28 mouse cellular contexts compared by ENCODE assay signal in genomic region chr6:28090981-28091380, GRCm38 (mm10). TPM values are rescaled to one million over a fixed set of nuclear protein-coding genes. Genes with fewer than 3 reads are reported as not detected.
"Had no signal": no experiment of that assay in that cellular context is flagged by ENCODE, and none has a peak within 500 bp of the region (broad histone marks: within the 10 kb centered on the region; RNA-seq: fewer than 3 reads in every experiment).

No protein-coding gene starts in this region.

- H3K36me3 ChIP-seq: heart, embryonic 13.5 days; heart, embryonic 15.5 days; hindbrain, embryonic 12.5 days; intestine, embryonic 15.5 days; limb, embryonic 13.5 days; limb, embryonic 15.5 days; liver, embryonic 12.5 days had no signal

- H3K4me2 ChIP-seq: heart, embryonic 11.5 days; heart, embryonic 13.5 days; heart, embryonic 15.5 days; hindbrain, embryonic 12.5 days; hindbrain, embryonic 14.5 days; intestine, embryonic 15.5 days; limb, embryonic 13.5 days; limb, embryonic 15.5 days; liver, embryonic 12.5 days had no signal

- DNase-seq: forebrain, postnatal 0 days; gastrocnemius, postnatal 14 days; gastrocnemius, postnatal 36 days; heart, adult 2 months; heart, postnatal 14 days; heart, postnatal 36 days; kidney, adult 18-20 months; kidney, adult 8-10 months; kidney, postnatal 10 days; kidney, postnatal 36 days; layer of hippocampus, adult 9-11 months; layer of hippocampus, postnatal 36 days had no signal

- ATAC-seq: forebrain, postnatal 0 days; hindbrain, embryonic 16.5 days; inflammation-experienced regulatory T-cells, adult 6 months; intestine, embryonic 15.5 days; intestine, postnatal 0 days; liver, embryonic 12.5 days had no signal

- H3K4me1 ChIP-seq: heart, embryonic 13.5 days; heart, embryonic 15.5 days; hindbrain, embryonic 12.5 days; intestine, embryonic 15.5 days; limb, embryonic 13.5 days; limb, embryonic 15.5 days; liver, embryonic 12.5 days had no signal

- H3K27me3 ChIP-seq: heart, embryonic 13.5 days; heart, embryonic 15.5 days; hindbrain, embryonic 12.5 days; intestine, embryonic 15.5 days; limb, embryonic 13.5 days; limb, embryonic 15.5 days; liver, embryonic 12.5 days had no signal

- H3K27ac ChIP-seq: heart, adult 2 months; heart, embryonic 13.5 days; heart, embryonic 15.5 days; hindbrain, embryonic 12.5 days; hindbrain, embryonic 14.5 days; intestine, embryonic 15.5 days; limb, embryonic 13.5 days; limb, embryonic 15.5 days; liver, embryonic 12.5 days; liver, embryonic 14.5 days had no signal

- H3K9me3 ChIP-seq: heart, embryonic 13.5 days; heart, embryonic 15.5 days; hindbrain, embryonic 12.5 days; intestine, embryonic 15.5 days; limb, embryonic 13.5 days; limb, embryonic 15.5 days; liver, embryonic 12.5 days had no signal

- H3K4me3 ChIP-seq: heart, adult 2 months; heart, embryonic 13.5 days; heart, embryonic 15.5 days; hindbrain, embryonic 12.5 days; intestine, embryonic 15.5 days; limb, embryonic 13.5 days; limb, embryonic 15.5 days; liver, embryonic 12.5 days had no signal

- H3K9ac ChIP-seq: forebrain, postnatal 0 days; heart, embryonic 13.5 days; heart, embryonic 15.5 days; hindbrain, embryonic 12.5 days; hindbrain, embryonic 14.5 days; intestine, embryonic 15.5 days; limb, embryonic 13.5 days; limb, embryonic 15.5 days; liver, embryonic 12.5 days; liver, embryonic 14.5 days had no signal

RNA-seq across cellular contexts. Expression of gene Grm8, which starts 44.0 kb away (rescaled TPM):
- total RNA-seq: heart, adult 2 months; heart, postnatal 36 days; hematopoietic stem cell, adult 5-6 weeks had no signal
- polyA plus RNA-seq: heart, adult 2 months; heart, postnatal 0 days; inflammation-experienced regulatory T-cells, adult 6 months; liver, adult 2 months; liver, embryonic 14.5 days had no signal
